Mouse (Mus musculus): ENCODE data around the gene Eif3b. TPM values are rescaled to one million over a fixed set of nuclear protein-coding genes. Genes with fewer than 3 reads are reported as not detected.
"Not testable (repeated sequence)": the region's sequence is repeated elsewhere in the genome, so short reads cannot be mapped to it uniquely, and the experiment has no call there.

Eif3b gene
- polyA plus RNA-seq, 1 experiment from 2014 or later, result 167 TPM

- WGBS, result 79% methylated on average over 2 of the region's 2 CpGs
- no peak overlapping the region for H3K4me3 ChIP-seq
- DNase-seq (ENCODE audit: low spot score), result no peak
These were observed 36.3 kb downstream of the Eif3b start for GRCm38 (mm10) chr5:140455466-140455865.

DNA sequence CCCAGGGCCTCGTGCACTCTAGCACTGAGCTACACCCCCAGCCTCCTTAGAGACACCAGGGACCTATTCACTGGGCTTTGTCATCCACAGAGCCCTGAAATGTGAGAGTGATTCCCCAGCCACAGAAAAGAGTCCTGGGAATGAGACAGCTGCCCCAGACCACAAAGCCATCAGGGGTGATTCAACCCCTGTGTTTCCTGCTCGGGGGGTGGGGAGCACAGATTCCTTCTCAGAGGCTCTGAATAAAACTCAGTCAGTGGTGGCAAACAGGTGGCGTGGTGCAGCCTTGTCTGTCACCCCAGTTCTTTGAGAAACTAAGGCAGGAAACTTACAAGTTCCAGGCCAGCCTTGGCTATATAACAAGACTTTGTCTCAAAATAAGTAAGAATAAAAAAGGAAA lies 42.3 kb downstream of the Eif3b start:
- Histone ChIP-seq H3K27me3 (ENCODE audit: insufficient read depth, poor library complexity, severe bottlenecking) (no peaks in the 10 kb centered on the region), H3K4me3 (no peak overlapping the region), H3K27ac (no peak overlapping the region), H3K9me3 (peaks cover 22% of the 10 kb centered on the region), H3K36me3 (peaks cover 5% of the 10 kb centered on the region; the same call in 1 of the 2 replicates), H3K4me1 (replicated peaks) (peaks cover 5% of the 10 kb centered on the region)
- no peak for DNase-seq (ENCODE audit: low spot score)
- 85% methylated on average over 3 of the region's 3 CpGs for WGBS

More at GRCm38 (mm10) chr5:140455466-140455865, 36.3 kb downstream of the Eif3b start:
- no peaks in the 10 kb centered on the region for H3K27me3 ChIP-seq (ENCODE audit: insufficient read depth, poor library complexity, severe bottlenecking)
- no peaks in the 10 kb centered on the region for H3K4me1 ChIP-seq (replicated peaks)
- H3K36me3 ChIP-seq, result no peaks in the 10 kb centered on the region
- no peak overlapping the region for H3K27ac ChIP-seq
- no peaks in the 10 kb centered on the region for H3K9me3 ChIP-seq

DNA sequence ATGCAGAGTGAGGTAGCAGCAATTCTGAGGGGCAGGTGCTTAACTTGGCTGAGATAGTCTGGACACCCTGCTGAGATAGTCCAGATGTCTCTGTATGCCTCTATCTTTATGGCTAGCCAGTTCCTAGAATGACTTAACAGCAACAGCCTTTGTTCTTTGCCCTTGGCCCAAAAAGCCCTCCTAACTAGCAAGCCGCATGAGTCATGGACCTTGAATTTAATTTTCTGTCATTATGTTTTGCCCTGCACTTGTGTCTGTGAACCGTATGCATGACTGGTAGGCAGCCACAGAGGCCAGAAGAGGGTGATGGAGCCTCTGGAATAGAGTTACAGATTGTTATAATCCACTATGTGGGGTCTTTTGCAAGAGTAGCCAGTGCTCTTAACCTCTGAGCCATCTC lies 44.0 kb downstream of the Eif3b start:
- not testable (repeated sequence) for H3K36me3 ChIP-seq; H3K27me3 ChIP-seq (ENCODE audit: insufficient read depth, poor library complexity, severe bottlenecking); DNase-seq (ENCODE audit: low spot score); H3K4me1 ChIP-seq (replicated peaks); H3K27ac ChIP-seq; H3K4me3 ChIP-seq
- H3K9me3 ChIP-seq, result peaks cover 22% of the 10 kb centered on the region
- WGBS, result 86% methylated on average over 2 of the region's 2 CpGs

DNA sequence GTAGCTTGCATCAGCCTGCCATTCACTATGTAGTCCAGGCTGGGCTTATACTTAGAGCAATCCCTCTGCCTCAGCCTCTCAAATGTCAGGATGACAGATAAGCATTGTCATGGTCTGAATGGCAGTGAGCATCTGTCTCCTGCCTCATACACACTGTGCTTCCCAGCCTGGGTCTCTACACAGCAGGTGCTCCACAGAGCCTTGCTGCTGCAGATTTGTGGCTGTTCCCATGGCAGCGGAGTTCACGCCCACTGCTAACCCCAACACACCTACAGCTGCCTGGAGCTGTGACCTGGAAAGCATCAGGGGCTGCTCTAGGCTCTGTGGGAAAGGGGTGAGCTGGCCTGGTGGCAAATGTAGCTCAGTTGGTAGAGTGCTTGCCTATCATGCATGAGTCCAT lies 45.8 kb downstream of the Eif3b start:
- WGBS, result 84% methylated on average over 2 of the region's 2 CpGs
- peaks cover 9% of the 10 kb centered on the region for H3K4me1 ChIP-seq (replicated peaks)
- no peaks in the 10 kb centered on the region for H3K27me3 ChIP-seq (ENCODE audit: insufficient read depth, poor library complexity, severe bottlenecking)
- no peak overlapping the region for H3K4me3 ChIP-seq
- H3K9me3 ChIP-seq, result peaks cover 22% of the 10 kb centered on the region
- no peak for DNase-seq (ENCODE audit: low spot score)
- H3K36me3 ChIP-seq, result peaks cover 5% of the 10 kb centered on the region; the same call in 1 of the 2 replicates
- H3K27ac ChIP-seq, result no peak overlapping the region

GRCm38 (mm10) chr5:140472336-140472735 lies 53.2 kb downstream of the Eif3b start:
- Histone ChIP-seq H3K27ac (no peak overlapping the region), H3K9me3 (no peaks in the 10 kb centered on the region), H3K27me3 (ENCODE audit: insufficient read depth, poor library complexity, severe bottlenecking) (no peaks in the 10 kb centered on the region), H3K4me1 (replicated peaks) (peaks cover 4% of the 10 kb centered on the region; the same call in 1 of the 2 replicates), H3K36me3 (no peaks in the 10 kb centered on the region), H3K4me3 (no peak overlapping the region)
- DNase-seq (ENCODE audit: low spot score), result no peak
- 78% methylated on average over 3 of the region's 3 CpGs for WGBS

DNA sequence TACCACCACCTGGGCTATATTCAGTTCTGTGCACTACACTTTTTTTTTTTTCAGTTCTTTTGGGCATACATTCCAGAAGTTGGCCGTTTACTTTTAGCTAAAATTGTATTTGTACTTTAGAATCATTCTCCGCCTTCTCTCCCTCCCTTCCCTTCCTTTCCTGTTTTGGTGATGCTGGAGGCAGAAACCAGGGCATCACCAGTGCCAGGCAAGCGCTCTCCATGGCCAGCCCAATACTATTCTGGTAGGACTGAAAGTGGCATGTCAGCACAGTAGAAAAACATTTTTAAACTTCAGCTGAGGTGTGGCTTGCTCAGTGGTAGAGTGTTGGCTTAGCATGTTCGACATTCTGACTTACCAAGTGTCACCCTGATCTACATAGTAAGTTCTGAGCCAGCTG lies 62.3 kb downstream of the Eif3b start:
- Histone ChIP-seq H3K36me3 (no peaks in the 10 kb centered on the region), H3K4me1 (replicated peaks) (0 out of 2 replicates have a peak, but pooled peaks cover 4% of the 10 kb centered on the region), H3K9me3 (no peaks in the 10 kb centered on the region), H3K27ac (no peak overlapping the region), H3K4me3 (no peak overlapping the region), H3K27me3 (ENCODE audit: insufficient read depth, poor library complexity, severe bottlenecking) (no peaks in the 10 kb centered on the region)
- no peak for DNase-seq (ENCODE audit: low spot score)
- WGBS, result 84% methylated on average over 4 of the region's 4 CpGs

DNA sequence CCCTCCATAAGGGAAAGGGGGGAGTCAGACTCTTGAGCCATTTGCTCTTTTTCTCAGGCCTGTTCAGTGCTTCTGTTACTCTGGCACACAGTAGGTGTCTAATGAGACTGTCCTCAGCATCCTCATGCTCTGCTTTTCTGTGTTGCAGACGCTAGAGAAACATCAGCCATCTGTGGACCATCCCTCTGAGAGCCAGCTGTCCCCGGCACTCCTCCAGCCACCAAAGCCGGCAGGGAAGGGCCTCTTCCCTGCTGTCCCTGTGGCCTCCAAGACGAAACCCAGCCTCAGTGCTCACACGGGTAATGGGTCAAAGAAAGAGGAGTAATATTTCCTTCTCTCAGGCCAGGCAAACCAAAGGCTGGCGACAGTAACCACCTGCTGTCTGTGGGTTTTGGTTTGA lies 72.0 kb downstream of the Eif3b start:
- Histone ChIP-seq H3K9me3 (no peaks in the 10 kb centered on the region), H3K36me3 (no peaks in the 10 kb centered on the region), H3K4me1 (replicated peaks) (peaks cover 12% of the 10 kb centered on the region), H3K4me3 (no peak overlapping the region), H3K27me3 (ENCODE audit: insufficient read depth, poor library complexity, severe bottlenecking) (peaks cover 13% of the 10 kb centered on the region), H3K27ac (no peak overlapping the region)
- DNase-seq (ENCODE audit: low spot score), result no peak
- WGBS, result 56% methylated on average over 6 of the region's 6 CpGs

DNA sequence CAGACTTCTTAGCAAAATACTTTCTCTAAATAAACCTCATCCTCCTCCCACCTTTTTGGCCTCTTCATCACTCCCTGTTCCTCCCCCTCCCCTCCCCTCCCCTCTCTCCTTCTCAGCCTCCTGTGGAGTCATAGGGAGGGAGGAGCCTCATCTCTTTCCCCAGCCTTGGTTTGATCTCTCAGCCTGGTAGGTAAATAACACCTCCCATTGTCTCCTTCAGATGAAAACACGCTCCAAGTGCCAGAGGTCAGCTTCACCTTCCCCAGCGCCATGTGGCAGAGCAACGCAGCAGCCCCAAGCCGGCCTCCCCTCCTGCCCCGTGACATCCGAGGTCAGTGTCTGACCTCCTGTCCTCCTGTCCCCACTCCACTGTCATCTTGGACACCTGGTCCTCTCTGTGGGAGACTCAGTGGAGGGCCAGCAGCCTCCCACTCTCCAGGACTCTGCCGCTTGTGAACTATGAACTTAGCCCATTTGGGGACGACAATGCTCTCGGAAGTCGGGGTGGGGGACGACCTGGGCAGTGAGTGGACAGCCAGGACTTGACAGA lies 73.6 kb downstream of the Eif3b start:
- H3K4me1 ChIP-seq (replicated peaks), result peaks cover 12% of the 10 kb centered on the region
- no peaks in the 10 kb centered on the region for H3K36me3 ChIP-seq
- H3K27ac ChIP-seq, result no peak overlapping the region
- no peak for DNase-seq (ENCODE audit: low spot score)
- H3K4me3 ChIP-seq, result no peak overlapping the region
- H3K9me3 ChIP-seq, result no peaks in the 10 kb centered on the region
- peaks cover 8% of the 10 kb centered on the region; the same call in 1 of the 2 replicates for H3K27me3 ChIP-seq (ENCODE audit: insufficient read depth, poor library complexity, severe bottlenecking)
- 21% methylated on average over 11 of the region's 11 CpGs for WGBS

Other genes starting within 250 kb of the Eif3b start
- gene Mad1l1, start 97.8 kb upstream of the Eif3b start, polyA plus RNA-seq (2016; fragmentation: Nextera tagmentation; extraction: Ambion mirVana), result 56.2 and 60.4 TPM in 2 replicates
- 53.8 and 54.6 TPM in 2 replicates for gene Nudt1, start 97.7 kb upstream of the Eif3b start, polyA plus RNA-seq (2016; fragmentation: Nextera tagmentation; extraction: Ambion mirVana)
- gene Mrm2, start 87.4 kb upstream of the Eif3b start, polyA plus RNA-seq (2016; fragmentation: Nextera tagmentation; extraction: Ambion mirVana), result 21.5 and 21.7 TPM in 2 replicates
- 24.5 and 25.5 TPM in 2 replicates for gene Snx8, start 30.1 kb upstream of the Eif3b start, polyA plus RNA-seq (2016; fragmentation: Nextera tagmentation; extraction: Ambion mirVana)
- not detected in 2 replicates for gene Gm4869, start 26.3 kb downstream of the Eif3b start, polyA plus RNA-seq (2016; fragmentation: Nextera tagmentation; extraction: Ambion mirVana)
- gene Chst12, start 86.2 kb downstream of the Eif3b start, polyA plus RNA-seq (2016; fragmentation: Nextera tagmentation; extraction: Ambion mirVana), result 15.7 and 18.8 TPM in 2 replicates
- not detected in 2 replicates for gene Grifin, start 145.7 kb downstream of the Eif3b start, polyA plus RNA-seq (2016; fragmentation: Nextera tagmentation; extraction: Ambion mirVana)
- gene Lfng, start 188.0 kb downstream of the Eif3b start, polyA plus RNA-seq (2016; fragmentation: Nextera tagmentation; extraction: Ambion mirVana), result 40.9 and 51.2 TPM in 2 replicates
- gene Ttyh3, start 229.7 kb downstream of the Eif3b start, polyA plus RNA-seq (2016; fragmentation: Nextera tagmentation; extraction: Ambion mirVana), result 32.1 and 52.5 TPM in 2 replicates